In the genomic region with DNA sequence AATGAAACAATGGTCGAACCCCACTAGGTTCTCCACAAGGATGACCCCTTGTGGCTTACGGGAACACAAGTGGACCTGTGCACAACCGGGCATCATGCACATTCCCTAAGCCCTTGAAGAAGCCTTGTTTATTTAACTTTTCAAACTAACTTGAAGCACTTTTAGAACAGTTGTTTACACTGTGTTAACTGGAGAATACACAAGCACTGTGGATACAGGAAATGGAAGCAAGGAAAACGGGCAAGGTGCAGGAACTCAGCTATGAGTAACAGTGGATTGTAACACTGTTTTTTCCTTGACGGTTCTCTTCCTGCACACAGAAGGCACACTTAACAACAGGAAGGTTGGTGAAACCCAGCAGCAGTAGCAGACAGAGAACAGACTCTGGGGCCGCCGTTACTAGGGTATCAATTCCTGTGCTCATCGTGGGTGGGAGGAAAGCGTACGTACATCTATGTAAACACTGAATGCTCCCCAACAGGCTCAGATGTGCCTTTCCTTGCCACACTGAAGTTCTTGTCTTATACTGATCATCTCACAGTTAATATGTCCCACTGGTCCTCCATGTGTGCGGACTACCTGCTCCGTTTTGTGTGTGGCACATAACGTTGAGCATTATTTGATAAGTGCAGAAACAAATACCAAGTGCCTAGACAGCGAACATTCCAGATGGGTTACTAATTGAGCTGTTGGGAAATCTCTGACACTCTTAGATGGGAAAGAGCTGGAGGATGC, we compare ENCODE assay signal across 8 mouse cellular contexts.
DNase-seq lines count a peak whose midpoint lies in the region; ATAC-seq lines count a peak whose summit lies in the region.
"Had no signal": no experiment of that assay in that cellular context is flagged by ENCODE, and none has a peak within 500 bp of the region (broad histone marks: within the 10 kb centered on the region; RNA-seq: fewer than 3 reads in every experiment).

No protein-coding gene starts in this region.

- peak; percentile 49; the same call in 1 of the 2 replicates for ATAC-seq in intestine, embryonic 14.5 days (replicated peaks; ENCODE audit: low FRiP score, low TSS enrichment, low read depth)
- ATAC-seq in neural tube, embryonic 15.5 days (ENCODE audit: low FRiP score), result peak; percentile 41; the same call in 1 of the 2 replicates
- ATAC-seq: inflammation-experienced regulatory T-cells, adult 6 months had no signal

- H3K4me1 ChIP-seq in intestine, embryonic 14.5 days (replicated peaks; ENCODE audit: control insufficient read depth, insufficient read depth, low read length), result no peaks in the 10 kb centered on the region; the same call in 1 of the 2 replicates
- H3K4me1 ChIP-seq in neural tube, embryonic 15.5 days, result peaks cover 6% of the 10 kb centered on the region; the same call in 1 of the 2 replicates

- H3K9me3 ChIP-seq in intestine, embryonic 14.5 days (ENCODE audit: control insufficient read depth, low read length), result no peaks in the 10 kb centered on the region
- H3K9me3 ChIP-seq in neural tube, embryonic 15.5 days (replicated peaks), result no peaks in the 10 kb centered on the region

- no peak overlapping the region for H3K27ac ChIP-seq in intestine, embryonic 14.5 days (ENCODE audit: low read depth)
- H3K27ac ChIP-seq in neural tube, embryonic 15.5 days (replicated peaks), result no peak overlapping the region

- no peaks in the 10 kb centered on the region for H3K36me3 ChIP-seq in intestine, embryonic 14.5 days (ENCODE audit: control insufficient read depth, insufficient read depth, low read length)
- H3K36me3 ChIP-seq in neural tube, embryonic 15.5 days, result no peaks in the 10 kb centered on the region

- H3K4me2 ChIP-seq in intestine, embryonic 14.5 days (ENCODE audit: low read length), result no peak overlapping the region
- H3K4me2 ChIP-seq in neural tube, embryonic 15.5 days, result no peak overlapping the region

- no peak overlapping the region for H3K4me3 ChIP-seq in intestine, embryonic 14.5 days (ENCODE audit: low read depth, low read length)
- H3K4me3 ChIP-seq in neural tube, embryonic 15.5 days (replicated peaks), result no peak overlapping the region

- intact Hi-C loops in gastrocnemius, postnatal 36 days (cut with DNase I), result loop anchor here (2.0 kb wide), 1 partner anchor 75 kb away; no protein-coding TSS in a partner anchor

- 47% methylated on average over 14 of the region's 14 CpGs for WGBS in intestine, embryonic 14.5 days
- 78% methylated on average over 14 of the region's 14 CpGs for WGBS in neural tube, embryonic 15.5 days

- H3K9ac ChIP-seq in intestine, embryonic 14.5 days (ENCODE audit: low read length), result peak overlapping the region; percentile 10; the same call in 1 of the 2 replicates
- H3K9ac ChIP-seq in neural tube, embryonic 15.5 days (replicated peaks), result no peak overlapping the region

- DNase-seq in layer of hippocampus, adult 18-20 months (ENCODE audit: low spot score in 2 of 2), result peak; percentile 1 to 14
- DNase-seq in layer of hippocampus, postnatal 10 days (ENCODE audit: low spot score in 2 of 2), result no peak
- peak; percentile 57 for DNase-seq in intestine, embryonic 14.5 days (ENCODE audit: low spot score)
- peak; percentile 3 to 11 for DNase-seq in lung, adult 18-20 months
- DNase-seq in gastrocnemius, postnatal 36 days, result no peak
- DNase-seq in B cell, adult 2 months, result no peak

- no peaks in the 10 kb centered on the region for H3K27me3 ChIP-seq in intestine, embryonic 14.5 days (replicated peaks; ENCODE audit: control insufficient read depth, insufficient read depth, low read length)
- no peaks in the 10 kb centered on the region for H3K27me3 ChIP-seq in neural tube, embryonic 15.5 days (replicated peaks)

Comparison
In these comparisons a context has a peak if more than half of its experiments do, and no peak if none do; other contexts are left out.
1. DNase-seq: peak in layer of hippocampus, adult 18-20 months (2 of 2), intestine, embryonic 14.5 days (single experiment) and lung, adult 18-20 months (2 of 2); none in layer of hippocampus, postnatal 10 days (0 of 2), gastrocnemius, postnatal 36 days (0 of 2) and B cell, adult 2 months (0 of 2).